Mouse (Mus musculus) E14TG2a.4 (cell line): ENCODE measurements around the gene Man2a1.

Experiments used
- H3K27me3 ChIP-seq: 2 replicates; pipeline ENCODE4 v1.6.1; 2014; ENCODE audit warnings: low read length, control low read depth; ENCODE audit not compliant: insufficient read depth
- H3K36me3 ChIP-seq: 2 replicates; pipeline ENCODE4 v1.6.1; 2014; ENCODE audit warnings: low read length, control low read depth; ENCODE audit not compliant: insufficient read depth
- H3K4me1 ChIP-seq: replicated peaks from 2 replicates; pipeline ENCODE4 v1.6.1; 2014; ENCODE audit warnings: low read depth, low read length, control low read depth
- H3K4me3 ChIP-seq: replicated peaks from 2 replicates; pipeline ENCODE4 v1.5.1; 2014; ENCODE audit warnings: mild to moderate bottlenecking, low read length
- H3K9me3 ChIP-seq: 2 replicates; pipeline ENCODE4 v1.6.1; 2014; ENCODE audit warnings: low read length, control low read depth
- CTCF ChIP-seq: conservative IDR thresholded peaks from 2 replicates; pipeline ENCODE4 v1.5.1; 2014; ENCODE audit warnings: low read length
- NANOG ChIP-seq: IDR thresholded peaks from 2 replicates; pipeline ENCODE4 v1.6.1; 2014; ENCODE audit warnings: borderline replicate concordance, low read length, mixed read lengths
- POU5F1 ChIP-seq: IDR thresholded peaks from 2 replicates; pipeline ENCODE4 v1.6.1; 2014; ENCODE audit warnings: low read length, borderline replicate concordance

The Man2a1 gene

GRCm38 (mm10) chr17:64600372-64601090, at the start of gene Man2a1:
TSS of gene Man2a1 (plus strand) at chr17:64600736.
- H3K4me1 ChIP-seq, result peaks cover 42% of the 10 kb centered on the region
- no peaks in the 10 kb centered on the region for H3K9me3 ChIP-seq
- TF ChIP-seq POU5F1 (no peak), NANOG (no peak), CTCF (no peak)
- no peaks in the 10 kb centered on the region for H3K36me3 ChIP-seq
- H3K4me3 ChIP-seq, result peak within 1 kb of the TSS; percentile 93
- peaks cover 16% of the 10 kb centered on the region for H3K27me3 ChIP-seq

- Histone ChIP-seq H3K36me3 (no peaks in the 10 kb centered on the region), H3K9me3 (no peaks in the 10 kb centered on the region), H3K4me1 (peaks cover 10% of the 10 kb centered on the region), H3K27me3 (peaks cover 5% of the 10 kb centered on the region; the same call in 1 of the 2 replicates), H3K4me3 (no peak overlapping the region)
- TF ChIP-seq CTCF, result no peak
- no peak for TF ChIP-seq POU5F1
- TF ChIP-seq NANOG, result no peak
Observed at GRCm38 (mm10) chr17:64553358-64553757, 47.2 kb upstream of the Man2a1 start.

GRCm38 (mm10) chr17:64554901-64555300, 45.6 kb upstream of the Man2a1 start:
- TF ChIP-seq NANOG (no peak), CTCF (no peak), POU5F1 (no peak)
- H3K36me3 ChIP-seq, result no peaks in the 10 kb centered on the region
- no peak overlapping the region for H3K4me3 ChIP-seq
- peaks cover 24% of the 10 kb centered on the region for H3K4me1 ChIP-seq
- peaks cover 8% of the 10 kb centered on the region for H3K27me3 ChIP-seq
- H3K9me3 ChIP-seq, result no peaks in the 10 kb centered on the region

GRCm38 (mm10) chr17:64556661-64557445, 43.7 kb upstream of the Man2a1 start:
- Histone ChIP-seq H3K36me3 (no peaks in the 10 kb centered on the region), H3K9me3 (no peaks in the 10 kb centered on the region), H3K4me1 (peaks cover 24% of the 10 kb centered on the region), H3K27me3 (peaks cover 11% of the 10 kb centered on the region), H3K4me3 (no peak overlapping the region)
- TF ChIP-seq POU5F1 (no peak), NANOG (no peak), CTCF (no peak)

GRCm38 (mm10) chr17:64558994-64559540, 41.5 kb upstream of the Man2a1 start:
- no peak for TF ChIP-seq NANOG
- no peak for TF ChIP-seq POU5F1
- TF ChIP-seq CTCF, result no peak
- Histone ChIP-seq H3K9me3 (no peaks in the 10 kb centered on the region), H3K4me1 (peaks cover 24% of the 10 kb centered on the region), H3K27me3 (peaks cover 11% of the 10 kb centered on the region), H3K4me3 (no peak overlapping the region), H3K36me3 (no peaks in the 10 kb centered on the region)

- TF ChIP-seq CTCF, result no peak
- no peak for TF ChIP-seq NANOG
- TF ChIP-seq POU5F1, result no peak
- Histone ChIP-seq H3K27me3 (no peaks in the 10 kb centered on the region), H3K4me1 (no peaks in the 10 kb centered on the region), H3K36me3 (no peaks in the 10 kb centered on the region), H3K9me3 (peaks cover 9% of the 10 kb centered on the region), H3K4me3 (no peak overlapping the region)
Observed at GRCm38 (mm10) chr17:64566435-64566834, 34.1 kb upstream of the Man2a1 start.

- TF ChIP-seq CTCF (no peak), NANOG (no peak), POU5F1 (no peak)
- Histone ChIP-seq H3K27me3 (no peaks in the 10 kb centered on the region), H3K9me3 (peaks cover 9% of the 10 kb centered on the region), H3K36me3 (no peaks in the 10 kb centered on the region), H3K4me1 (no peaks in the 10 kb centered on the region), H3K4me3 (no peak overlapping the region)
Observed at GRCm38 (mm10) chr17:64567546-64567945, 33.0 kb upstream of the Man2a1 start.

GRCm38 (mm10) chr17:64573981-64574380, 26.6 kb upstream of the Man2a1 start:
- H3K36me3 ChIP-seq, result no peaks in the 10 kb centered on the region
- TF ChIP-seq NANOG (no peak), POU5F1 (no peak)
- no peaks in the 10 kb centered on the region for H3K4me1 ChIP-seq
- no peak overlapping the region for H3K4me3 ChIP-seq
- H3K9me3 ChIP-seq, result peaks cover 9% of the 10 kb centered on the region
- no peaks in the 10 kb centered on the region for H3K27me3 ChIP-seq
